In genomic region chr1:155742411-155743363, GRCm38 (mm10) we compare ENCODE assay signal across 8 mouse cellular contexts. TPM values are rescaled to one million over a fixed set of nuclear protein-coding genes. Genes with fewer than 3 reads are reported as not detected.
DNase-seq lines count a peak whose midpoint lies in the region; ATAC-seq and TF ChIP-seq lines count a peak whose summit lies in the region.

No protein-coding gene starts in this region.

- H3K4me2 ChIP-seq in heart, embryonic 16.5 days (ENCODE audit: low read depth, low read length), result peak overlapping the region; percentile 98
- peak overlapping the region; percentile 97 for H3K4me2 ChIP-seq in liver, embryonic 11.5 days

- WGBS in lung, adult 2 months, result 1% methylated on average over 80 of the region's 81 CpGs
- WGBS in heart, embryonic 16.5 days, result under 1% methylated on average over 81 of the region's 81 CpGs
- 2% methylated on average over 81 of the region's 81 CpGs for WGBS in liver, embryonic 11.5 days
- WGBS in olfactory bulb, adult 2 months, result 1% methylated on average over 81 of the region's 81 CpGs

- peak overlapping the region; percentile 2 for H3K4me3 ChIP-seq in lung, adult 2 months (replicated peaks; ENCODE audit: extremely low read depth, low read depth, low read length)
- H3K4me3 ChIP-seq in brown adipose tissue, adult 24 weeks (ENCODE audit: insufficient read depth, low read depth, low read length), result peak overlapping the region; percentile 45
- peak overlapping the region; percentile 70 for H3K4me3 ChIP-seq in heart, embryonic 16.5 days (ENCODE audit: low read length)
- H3K4me3 ChIP-seq in liver, embryonic 11.5 days (ENCODE audit: low read depth, low read length), result peak overlapping the region; percentile 61
- peak overlapping the region; percentile 10 for H3K4me3 ChIP-seq in olfactory bulb, adult 2 months (ENCODE audit: insufficient read depth, low read depth, low read length)

- no peak overlapping the region for H3K27ac ChIP-seq in brown adipose tissue, adult 24 weeks (replicated peaks; ENCODE audit: low read depth, low read length)
- H3K27ac ChIP-seq in heart, embryonic 16.5 days (ENCODE audit: low read length), result no peak overlapping the region
- no peak overlapping the region for H3K27ac ChIP-seq in liver, embryonic 11.5 days (ENCODE audit: low read depth, low read length)
- no peak overlapping the region for H3K27ac ChIP-seq in olfactory bulb, adult 2 months (ENCODE audit: insufficient read depth, low read depth, low read length)

- peak; percentile 13 for DNase-seq in lung, adult 2 months
- DNase-seq in lung, postnatal 14 days, result no peak
- DNase-seq in liver, embryonic 11.5 days (ENCODE audit: low spot score), result peak; percentile 56
- no peak for DNase-seq in T-cell, adult 2 months (ENCODE audit: low spot score)

- peaks cover 87% of the 10 kb centered on the region for H3K27me3 ChIP-seq in heart, embryonic 16.5 days (ENCODE audit: control insufficient read depth, insufficient read depth, low read length)
- H3K27me3 ChIP-seq in liver, embryonic 11.5 days (replicated peaks; ENCODE audit: control insufficient read depth, insufficient read depth, low read length), result peaks cover 92% of the 10 kb centered on the region

- peak overlapping the region; percentile 54 for H3K9ac ChIP-seq in heart, embryonic 16.5 days (ENCODE audit: low read length)
- no peak overlapping the region for H3K9ac ChIP-seq in liver, embryonic 11.5 days (ENCODE audit: low read depth, low read length)

- ATAC-seq in heart, embryonic 16.5 days (replicated peaks; ENCODE audit: extremely low read depth, insufficient read depth, low FRiP score), result peak; percentile 49; the same call in 1 of the 2 replicates
- ATAC-seq in liver, embryonic 11.5 days (replicated peaks; ENCODE audit: low FRiP score), result peak; percentile 34; the same call in 1 of the 2 replicates
- ATAC-seq in erythroblast, adult 5-6 weeks (replicated peaks; ENCODE audit: low FRiP score, poor library complexity, severe bottlenecking), result no peak

- no peak for TF ChIP-seq POLR2A in lung, adult 2 months (IDR thresholded peaks at IDR 0.05; ENCODE audit: borderline replicate concordance, extremely low read depth, low read depth, low read length)
- no peak for TF ChIP-seq POLR2A in olfactory bulb, adult 2 months (IDR thresholded peaks at IDR 0.05; ENCODE audit: insufficient read depth, low read depth, low read length)

- no peak for TF ChIP-seq CTCF in lung, adult 2 months (IDR thresholded peaks at IDR 0.05; ENCODE audit: insufficient read depth, low read length)
- TF ChIP-seq CTCF in olfactory bulb, adult 2 months (IDR thresholded peaks at IDR 0.05; ENCODE audit: insufficient read depth, low read depth, low read length), result no peak

- no peaks in the 10 kb centered on the region for H3K36me3 ChIP-seq in heart, embryonic 16.5 days (ENCODE audit: control insufficient read depth, insufficient read depth)
- H3K36me3 ChIP-seq in liver, embryonic 11.5 days (ENCODE audit: control insufficient read depth, insufficient read depth, low read length), result no peaks in the 10 kb centered on the region

- no peaks in the 10 kb centered on the region for H3K9me3 ChIP-seq in heart, embryonic 16.5 days (replicated peaks; ENCODE audit: control insufficient read depth, low read length)
- H3K9me3 ChIP-seq in liver, embryonic 11.5 days (ENCODE audit: control insufficient read depth, low read length), result no peaks in the 10 kb centered on the region

- H3K4me1 ChIP-seq in lung, adult 2 months (ENCODE audit: control insufficient read depth, insufficient read depth, low read length), result peaks cover 5% of the 10 kb centered on the region; the same call in 1 of the 2 replicates
- peaks cover 5% of the 10 kb centered on the region for H3K4me1 ChIP-seq in brown adipose tissue, adult 24 weeks (ENCODE audit: control insufficient read depth, insufficient read depth, insufficient read length, low read length)
- peaks cover 31% of the 10 kb centered on the region for H3K4me1 ChIP-seq in heart, embryonic 16.5 days (ENCODE audit: control insufficient read depth, insufficient read depth, low read length)
- H3K4me1 ChIP-seq in liver, embryonic 11.5 days (replicated peaks; ENCODE audit: control insufficient read depth, insufficient read depth, low read length), result peaks cover 15% of the 10 kb centered on the region
- H3K4me1 ChIP-seq in olfactory bulb, adult 2 months (ENCODE audit: control insufficient read depth, insufficient read depth, low read length), result peaks cover 23% of the 10 kb centered on the region

RNA-seq across cellular contexts. Expression of gene Lhx4, which starts 8.8 kb away (rescaled TPM):
- not detected in 2 replicates for polyA plus RNA-seq in lung, adult 2 months (2012; rRNA removed)
- polyA plus RNA-seq in brown adipose tissue, adult 24 weeks (2012; ENCODE audit: insufficient read depth, insufficient read length, missing spikeins), result not detected in 2 replicates
- not detected in 2 replicates for polyA plus RNA-seq in heart, embryonic 16.5 days (2015; fragmentation: Nextera tagmentation; extraction: Ambion mirVana)
- not detected in 2 replicates for polyA plus RNA-seq in liver, embryonic 11.5 days (2014; fragmentation: Nextera tagmentation; extraction: Ambion mirVana)
- polyA plus RNA-seq in olfactory bulb, adult 2 months (2012; ENCODE audit: insufficient read depth, insufficient read length, low replicate concordance, missing spikeins), result not detected in 2 replicates
- not detected in 2 replicates for total RNA-seq in erythroblast, adult 5-6 weeks (2015; ENCODE audit: low replicate concordance)
- total RNA-seq in erythroblast, adult 5-6 weeks (2017; ENCODE audit: low replicate concordance), result not detected in 2 replicates

Comparison
In these comparisons a context has a peak if more than half of its experiments do, and no peak if none do; other contexts are left out.
1. DNase-seq: peak in lung, adult 2 months (single experiment) and liver, embryonic 11.5 days (single experiment); none in lung, postnatal 14 days (single experiment) and T-cell, adult 2 months (single experiment).
2. H3K4me3 ChIP-seq: peak in every context shown above with its lines; median percentile 70 in heart, embryonic 16.5 days; 61 in liver, embryonic 11.5 days; 45 in brown adipose tissue, adult 24 weeks; 10 in olfactory bulb, adult 2 months; 2 in lung, adult 2 months.